Mouse (Mus musculus) adrenal gland, postnatal 25 days (tissue): ENCODE results near the gene Slc25a15. TPM values are rescaled to one million over a fixed set of nuclear protein-coding genes. Genes with fewer than 3 reads are reported as not detected.

Source experiments
- DNase-seq: peaks from one replicate; pipeline ENCODE4 v3.0.0; 2021; ENCODE audit warnings: mixed read lengths
- long read RNA-seq: library from polyadenylated mRNA; stranded (forward); transcript quantifications from one replicate; pipeline ENCODE4 v2.0.0, GENCODE M21; 2021
- total RNA-seq: library from RNA; stranded (reverse); gene quantifications from 2 replicates; pipeline ENCODE4 v1.2.3, GENCODE M21; 2021

Gene Slc25a15
- total RNA-seq = 16.7 and 18.3 TPM in 2 replicates
- long read RNA-seq, transcript Slc25a15-201 (7 exons, 3,430 nt) = major isoform, 252 of 345 reads
- long read RNA-seq, partial matches to known transcripts = 32 of 345 reads
- long read RNA-seq, other reads (novel, unspliced or antisense) = 61 of 345 reads

DNA sequence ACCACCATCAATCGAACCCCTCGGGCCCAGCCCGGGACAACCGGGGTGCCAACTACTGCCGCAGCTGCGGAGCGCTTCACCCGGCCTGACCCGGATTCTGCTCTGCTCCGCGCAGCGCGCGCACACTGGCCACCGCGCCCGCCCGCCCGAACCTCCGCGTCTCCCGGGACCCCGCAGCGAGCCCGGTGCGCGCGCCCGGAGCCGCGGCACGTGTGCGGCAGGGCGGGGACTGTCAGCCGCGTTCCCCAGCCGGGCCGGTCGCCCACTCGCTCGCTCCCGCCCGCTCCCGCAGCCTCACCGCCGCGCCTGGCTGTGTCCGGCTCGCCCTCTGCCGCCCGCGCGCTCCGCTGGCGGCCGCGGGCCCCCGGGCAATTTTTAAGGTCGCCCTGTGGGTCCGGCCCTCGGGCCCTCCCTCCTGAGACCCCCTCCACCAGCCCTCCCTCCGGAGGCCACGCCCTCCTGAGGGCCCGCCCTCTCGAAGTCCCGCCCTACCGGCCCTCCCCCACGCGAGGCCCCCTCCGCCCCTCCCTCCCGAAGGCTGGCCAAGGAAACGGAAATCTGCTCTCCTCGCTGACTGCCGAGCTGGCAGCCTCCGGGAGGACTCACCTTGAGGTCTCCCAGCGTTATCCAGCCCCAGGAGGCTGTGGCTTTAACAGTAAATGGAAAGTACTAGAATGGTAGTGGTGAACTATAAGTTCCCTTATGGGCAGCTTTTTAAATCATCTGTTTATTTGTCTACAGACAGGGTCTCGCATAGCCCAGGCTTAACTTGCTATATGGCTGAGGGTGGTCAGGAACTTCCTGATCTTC is at the start of gene Slc25a15:
TSS of gene Slc25a15 (minus strand) at position 456 of the 810 bp plus-strand sequence.
- DNase-seq = peak; percentile 94

DNA sequence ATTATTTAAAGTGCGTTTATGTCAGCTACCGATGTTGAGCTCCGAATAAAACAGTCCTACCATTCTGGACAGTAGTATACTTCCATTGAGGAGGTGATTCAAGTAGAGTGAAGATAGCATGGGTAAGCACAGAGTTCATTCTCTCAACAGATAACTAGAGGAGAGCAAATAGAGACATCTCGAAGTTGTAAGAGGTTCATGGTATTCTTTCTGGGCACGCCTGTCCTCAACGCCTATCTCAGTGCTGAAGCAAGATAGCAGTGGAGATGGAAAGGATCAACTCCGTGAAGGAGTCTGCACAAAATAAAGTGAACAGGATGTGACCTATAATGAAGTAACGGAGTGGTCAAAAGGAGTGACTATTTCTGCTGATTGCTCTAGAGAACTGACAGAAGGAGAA is 13.6 kb upstream of the Slc25a15 start:
- no peak for DNase-seq

DNA sequence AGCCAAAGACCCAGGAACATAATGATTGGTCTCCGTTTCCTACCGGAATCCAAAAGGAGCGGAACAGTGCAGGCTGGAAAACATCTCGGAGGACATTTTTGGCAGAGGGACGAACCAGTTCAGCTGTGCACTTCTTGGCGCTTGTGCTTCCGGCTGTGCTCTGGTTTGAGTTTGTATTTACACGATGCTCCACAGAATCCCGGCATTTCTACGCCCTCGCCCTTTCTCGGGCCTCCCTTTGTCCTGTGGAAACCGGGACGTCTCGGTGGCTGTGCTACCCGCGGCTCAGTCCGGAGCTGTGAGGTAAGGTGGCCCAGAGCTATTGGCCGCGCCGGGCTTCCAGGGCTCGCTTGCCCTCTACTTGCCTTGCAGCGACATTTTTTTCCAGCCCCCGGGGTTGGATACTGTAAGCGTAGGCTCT is 12.9 kb upstream of the Slc25a15 start, which contains the start of gene Mrps31:
TSS of gene Mrps31 (plus strand) at position 80 of the 421 bp plus-strand sequence.
- peak; percentile 69 for DNase-seq

GRCm38 (mm10) chr8:22410688-22411281 is 12.4 kb upstream of the Slc25a15 start:
- no peak for DNase-seq

- DNase-seq = no peak
Measured at GRCm38 (mm10) chr8:22405733-22406132, 7.3 kb upstream of the Slc25a15 start.

- DNase-seq = no peak
Measured at GRCm38 (mm10) chr8:22403235-22403634, 4.8 kb upstream of the Slc25a15 start.

DNA sequence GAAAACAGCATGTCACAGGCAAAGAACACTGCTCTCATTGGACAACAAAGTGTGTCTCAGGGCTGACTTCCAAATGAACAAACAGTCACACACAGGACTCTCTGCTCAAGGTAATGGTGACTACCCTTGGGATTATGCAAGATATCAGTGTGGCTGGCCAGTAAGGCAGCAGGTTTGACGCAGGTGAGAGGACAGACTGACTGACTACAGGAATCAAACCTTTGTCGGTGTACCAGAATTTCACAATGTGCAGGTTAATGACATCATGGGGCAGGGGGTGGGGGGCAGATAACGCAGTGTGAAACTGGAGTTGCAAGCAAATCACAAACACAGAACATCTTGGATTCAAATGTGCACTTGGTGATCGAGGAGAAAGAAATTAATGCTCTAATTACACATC is 2.2 kb upstream of the Slc25a15 start:
- no peak for DNase-seq

GRCm38 (mm10) chr8:22399285-22399880 is 986 bp upstream of the Slc25a15 start:
- DNase-seq = no peak

DNA sequence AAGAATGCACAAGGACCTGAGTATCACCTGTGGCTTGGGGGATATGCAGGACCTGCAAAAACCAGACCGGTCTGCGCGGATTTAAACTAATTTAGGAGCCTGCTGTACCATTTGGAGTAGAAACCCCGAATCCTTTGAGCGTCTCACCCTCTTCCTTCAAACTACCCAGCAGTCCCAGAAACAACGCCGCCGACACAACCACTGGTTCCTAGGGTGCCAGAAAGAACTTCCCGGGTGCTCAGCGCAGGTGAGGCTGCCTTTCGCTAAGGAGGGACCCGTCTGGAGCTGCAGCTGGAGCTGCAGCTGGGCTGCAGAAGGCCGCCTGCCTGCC is 621 bp downstream of the Slc25a15 start:
- DNase-seq = no peak

DNA sequence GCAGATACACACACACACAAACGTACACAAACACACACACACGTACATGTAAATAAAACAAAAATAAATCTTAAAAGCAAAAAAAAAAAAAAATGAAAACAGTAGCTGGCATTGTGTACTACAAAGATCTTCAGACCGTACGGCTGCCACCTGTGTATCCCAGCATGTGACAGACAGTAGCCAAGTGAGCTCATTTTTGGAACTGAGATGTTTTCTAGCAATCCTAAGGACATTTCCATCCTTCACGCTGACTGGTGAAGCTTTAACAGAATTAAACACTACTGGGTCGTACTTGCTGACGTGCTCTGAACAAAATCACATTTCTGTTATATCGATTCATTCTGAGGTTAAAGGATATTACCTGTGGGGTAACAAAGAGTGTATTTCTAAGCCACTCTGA is 3.1 kb downstream of the Slc25a15 start:
- DNase-seq = no peak

GRCm38 (mm10) chr8:22394471-22394870 is 3.9 kb downstream of the Slc25a15 start:
- DNase-seq = no peak

GRCm38 (mm10) chr8:22390766-22391463 is 7.5 kb downstream of the Slc25a15 start:
- DNase-seq = no peak

- no peak for DNase-seq
Measured at GRCm38 (mm10) chr8:22389874-22390273, 8.5 kb downstream of the Slc25a15 start.

- no peak for DNase-seq
Measured at GRCm38 (mm10) chr8:22385158-22385557, 13.2 kb downstream of the Slc25a15 start.

- DNase-seq = no peak
Measured at GRCm38 (mm10) chr8:22382824-22383595, 15.4 kb downstream of the Slc25a15 start.

DNA sequence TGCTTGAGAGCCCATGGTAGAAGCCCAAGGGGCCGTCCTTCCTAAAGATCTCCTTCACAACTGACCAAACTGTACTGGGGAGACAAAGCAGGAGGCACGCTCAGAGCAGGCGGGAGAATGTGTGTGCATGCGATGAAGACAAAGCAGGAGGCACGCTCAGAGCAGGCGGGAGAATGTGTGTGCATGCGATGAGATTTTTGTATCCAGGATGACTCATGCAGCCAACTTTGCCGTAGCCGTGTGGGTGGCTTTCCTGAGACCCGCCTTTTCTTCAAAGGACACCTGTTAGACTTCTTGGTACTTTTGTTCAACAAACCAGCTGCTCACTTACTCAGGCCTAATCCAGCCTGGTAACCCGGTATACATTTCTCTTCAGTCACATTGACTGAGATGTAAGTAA is 17.5 kb downstream of the Slc25a15 start:
- DNase-seq = no peak

DNA sequence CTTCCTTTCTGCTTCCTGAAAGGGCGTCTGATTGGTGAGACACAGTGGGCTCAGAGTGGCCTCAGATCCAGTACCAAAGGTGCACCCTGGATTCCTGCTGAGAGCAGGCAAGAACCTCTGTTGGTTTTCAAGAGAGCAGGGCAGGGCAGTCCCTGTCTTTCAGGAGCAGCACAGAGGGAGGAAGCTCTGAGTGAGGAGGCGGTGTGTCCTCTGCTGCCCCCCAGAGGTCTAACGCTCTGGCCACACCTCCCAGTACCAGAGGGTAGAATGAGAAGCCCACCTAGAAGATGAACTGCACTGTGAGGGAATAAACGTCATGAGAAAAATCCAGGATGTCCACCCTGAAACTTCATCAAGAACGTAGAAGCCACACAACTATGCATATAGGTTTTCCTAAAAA is 21.5 kb downstream of the Slc25a15 start:
- DNase-seq = peak; percentile 50

GRCm38 (mm10) chr8:22376311-22376710 is 22.1 kb downstream of the Slc25a15 start:
- no peak for DNase-seq

DNA sequence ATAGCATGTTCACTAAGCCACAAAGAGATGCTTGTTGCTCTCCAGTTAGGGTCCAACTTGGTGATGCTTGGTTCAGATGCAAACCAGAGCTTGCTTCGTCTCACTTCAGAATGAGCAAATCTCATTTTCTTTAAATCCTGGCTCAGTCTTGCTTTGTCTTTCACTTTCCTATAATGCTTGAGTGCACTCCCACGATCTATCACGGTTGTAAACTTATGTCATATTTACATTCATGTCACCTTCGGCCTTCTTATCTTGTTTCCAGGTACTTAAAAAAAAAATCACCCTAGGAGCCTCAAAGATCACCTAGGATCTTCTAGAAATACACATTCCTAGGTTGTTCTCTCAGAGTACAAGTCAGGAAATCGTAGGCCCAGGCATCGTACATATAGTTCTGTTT is 38.5 kb downstream of the Slc25a15 start:
- no peak for DNase-seq

GRCm38 (mm10) chr8:22359359-22359758 is 39.0 kb downstream of the Slc25a15 start:
- DNase-seq = no peak

GRCm38 (mm10) chr8:22335426-22335825 is 63.0 kb downstream of the Slc25a15 start:
- DNase-seq = no peak
